In genomic region chr4:95162386-95163090, GRCm38 (mm10) we compare ENCODE assay signal across 10 mouse cellular contexts.
DNase-seq lines count a peak whose midpoint lies in the region; ATAC-seq and TF ChIP-seq lines count a peak whose summit lies in the region.
"Had no signal": no experiment of that assay in that cellular context is flagged by ENCODE, and none has a peak within 500 bp of the region (broad histone marks: within the 10 kb centered on the region; RNA-seq: fewer than 3 reads in every experiment).

No protein-coding gene starts in this region.

- no peak overlapping the region for H3K4me2 ChIP-seq in intestine, embryonic 14.5 days (ENCODE audit: low read length)
- H3K4me2 ChIP-seq in intestine, embryonic 16.5 days (ENCODE audit: low read depth, low read length): no peak overlapping the region
- no peak overlapping the region for H3K4me2 ChIP-seq in intestine, embryonic 15.5 days (replicated peaks)
- peak overlapping the region; percentile 69 for H3K4me2 ChIP-seq in myocyte (ENCODE audit: low read depth)

- no peaks in the 10 kb centered on the region for H3K36me3 ChIP-seq in intestine, embryonic 14.5 days (ENCODE audit: control insufficient read depth, insufficient read depth, low read length)
- no peaks in the 10 kb centered on the region for H3K36me3 ChIP-seq in intestine, embryonic 16.5 days (ENCODE audit: control insufficient read depth, insufficient read depth, low read length)
- H3K36me3 ChIP-seq in G1E (replicated peaks): no peaks in the 10 kb centered on the region
- no peaks in the 10 kb centered on the region for H3K36me3 ChIP-seq in intestine, embryonic 15.5 days
- H3K36me3 ChIP-seq in myocyte (ENCODE audit: control insufficient read depth, insufficient read depth): no peaks in the 10 kb centered on the region
- H3K36me3 ChIP-seq: embryonic facial prominence, embryonic 13.5 days; neural tube, embryonic 13.5 days had no signal

- H3K79me2 ChIP-seq in myocyte (ENCODE audit: control insufficient read depth, insufficient read depth): no peaks in the 10 kb centered on the region

- ATAC-seq in intestine, embryonic 14.5 days (replicated peaks; ENCODE audit: low FRiP score, low TSS enrichment, low read depth): no peak
- no peak for ATAC-seq in intestine, embryonic 16.5 days
- peak; percentile 48 for ATAC-seq in G1E (ENCODE audit: extremely low read depth, insufficient number of reproducible peaks, low FRiP score, poor library complexity, severe bottlenecking)
- 0 out of 2 replicates have a peak, but pooled peaks have one; percentile 7 for ATAC-seq in intestine, embryonic 15.5 days
- no peak for ATAC-seq in frontal cortex, adult (ENCODE audit: low TSS enrichment)

- H3K4me1 ChIP-seq in intestine, embryonic 14.5 days (replicated peaks; ENCODE audit: control insufficient read depth, insufficient read depth, low read length): peaks cover 14% of the 10 kb centered on the region
- peaks cover 11% of the 10 kb centered on the region for H3K4me1 ChIP-seq in intestine, embryonic 16.5 days (ENCODE audit: control insufficient read depth, insufficient read depth, low read length)
- H3K4me1 ChIP-seq in G1E (ENCODE audit: insufficient read depth, low read depth, low read length): peaks cover 75% of the 10 kb centered on the region
- H3K4me1 ChIP-seq in intestine, embryonic 15.5 days (replicated peaks): 0 out of 2 replicates have a peak, but pooled peaks cover 5% of the 10 kb centered on the region

- 0 out of 2 replicates have a peak overlapping the region, but pooled peaks have one; percentile 22 for H3K27ac ChIP-seq in intestine, embryonic 14.5 days (ENCODE audit: low read depth)
- H3K27ac ChIP-seq in intestine, embryonic 16.5 days (ENCODE audit: low read length): no peak overlapping the region
- H3K27ac ChIP-seq in intestine, embryonic 15.5 days: no peak overlapping the region

- no peak for TF ChIP-seq CTCF in G1E (IDR thresholded peaks at IDR 0.05; ENCODE audit: low read depth, low read length)

- no peak overlapping the region for H3K9ac ChIP-seq in intestine, embryonic 14.5 days (ENCODE audit: low read length)
- H3K9ac ChIP-seq in intestine, embryonic 16.5 days (ENCODE audit: low read depth, low read length): no peak overlapping the region
- H3K9ac ChIP-seq in intestine, embryonic 15.5 days: no peak overlapping the region

- TF ChIP-seq POLR2A in myocyte (IDR thresholded peaks at IDR 0.05; ENCODE audit: insufficient read length, low read depth): no peak

- no peak overlapping the region for H3K4me3 ChIP-seq in intestine, embryonic 14.5 days (ENCODE audit: low read depth, low read length)
- no peak overlapping the region for H3K4me3 ChIP-seq in intestine, embryonic 16.5 days (ENCODE audit: low read length)
- peak overlapping the region; percentile 24; the same call in 1 of the 2 replicates for H3K4me3 ChIP-seq in G1E (ENCODE audit: low read depth, low read length)
- H3K4me3 ChIP-seq in intestine, embryonic 15.5 days (replicated peaks): no peak overlapping the region
- H3K4me3 ChIP-seq in myocyte: no peak overlapping the region

- no peaks in the 10 kb centered on the region for H3K9me3 ChIP-seq in intestine, embryonic 14.5 days (ENCODE audit: control insufficient read depth, low read length)
- H3K9me3 ChIP-seq in intestine, embryonic 16.5 days (ENCODE audit: control insufficient read depth, low read length): no peaks in the 10 kb centered on the region
- no peaks in the 10 kb centered on the region; the same call in 1 of the 2 replicates for H3K9me3 ChIP-seq in G1E (replicated peaks)
- H3K9me3 ChIP-seq in intestine, embryonic 15.5 days: no peaks in the 10 kb centered on the region
- H3K9me3 ChIP-seq: embryonic facial prominence, embryonic 13.5 days; neural tube, embryonic 13.5 days had no signal

- WGBS in intestine, embryonic 14.5 days: 67% methylated on average over 9 of the region's 9 CpGs
- WGBS in intestine, embryonic 16.5 days: 59% methylated on average over 9 of the region's 9 CpGs
- 65% methylated on average over 9 of the region's 9 CpGs for WGBS in intestine, embryonic 15.5 days

- no peak for DNase-seq in intestine, embryonic 14.5 days (ENCODE audit: low spot score)
- DNase-seq in G1E (ENCODE audit: low spot score): no peak
- no peak for DNase-seq in urinary bladder, adult 18-20 months (ENCODE audit: low spot score in 2 of 2)
- DNase-seq in kidney, postnatal 10 days: no peak

- H3K27me3 ChIP-seq in intestine, embryonic 14.5 days (replicated peaks; ENCODE audit: control insufficient read depth, insufficient read depth, low read length): no peaks in the 10 kb centered on the region
- no peaks in the 10 kb centered on the region for H3K27me3 ChIP-seq in intestine, embryonic 16.5 days (replicated peaks; ENCODE audit: control insufficient read depth, insufficient read depth, low read length)
- no peaks in the 10 kb centered on the region for H3K27me3 ChIP-seq in G1E (ENCODE audit: insufficient read depth, low read length)
- no peaks in the 10 kb centered on the region for H3K27me3 ChIP-seq in intestine, embryonic 15.5 days (replicated peaks)
- H3K27me3 ChIP-seq in myocyte (ENCODE audit: control insufficient read depth, insufficient read depth, insufficient read length): no peaks in the 10 kb centered on the region
- H3K27me3 ChIP-seq: embryonic facial prominence, embryonic 13.5 days; neural tube, embryonic 13.5 days had no signal

- no peak overlapping the region for H3ac ChIP-seq in myocyte (ENCODE audit: control insufficient read depth, insufficient read length)

TF ChIP-seq in myocyte, 11 proteins besides CTCF, POLR2A, EP300 and RAD21:
- TF ChIP-seq CEBPB (IDR thresholded peaks at IDR 0.05; ENCODE audit: insufficient read depth, poor library complexity, severe bottlenecking): no peak
- TF ChIP-seq REST (IDR thresholded peaks at IDR 0.05; ENCODE audit: insufficient read depth, insufficient read length): no peak
- TF ChIP-seq MAX (IDR thresholded peaks at IDR 0.05; ENCODE audit: low read depth): no peak
- TF ChIP-seq E2F4 (IDR thresholded peaks at IDR 0.05; ENCODE audit: insufficient read depth): no peak
- TF ChIP-seq USF1 (IDR thresholded peaks at IDR 0.05; ENCODE audit: low read depth): no peak
- no peak for TF ChIP-seq TCF3 (IDR thresholded peaks at IDR 0.05; ENCODE audit: insufficient read length, low read depth)
- TF ChIP-seq POLR2AphosphoS2 (IDR thresholded peaks at IDR 0.05; ENCODE audit: insufficient read length, low read depth): no peak
- no peak for TF ChIP-seq TCF12 (IDR thresholded peaks at IDR 0.05; ENCODE audit: insufficient read depth, poor library complexity, severe bottlenecking)
- no peak for TF ChIP-seq SRF (IDR thresholded peaks at IDR 0.05; ENCODE audit: control insufficient read depth, insufficient read length, low read depth)

Comparison
In these comparisons a context has a peak if more than half of its experiments do, and no peak if none do; other contexts are left out.
1. ATAC-seq: peak in G1E (single experiment) and intestine, embryonic 15.5 days (single experiment); none in intestine, embryonic 14.5 days (single experiment), intestine, embryonic 16.5 days (single experiment) and frontal cortex, adult (single experiment).